Mouse (Mus musculus) testis, postnatal 14 days (tissue): Measurements from ENCODE around the gene Arhgef18.

Source experiments
- DNase-seq: peaks from one replicate; pipeline ENCODE4 v3.0.0; 2021; ENCODE audit warnings: low spot score

Arhgef18 gene

DNA sequence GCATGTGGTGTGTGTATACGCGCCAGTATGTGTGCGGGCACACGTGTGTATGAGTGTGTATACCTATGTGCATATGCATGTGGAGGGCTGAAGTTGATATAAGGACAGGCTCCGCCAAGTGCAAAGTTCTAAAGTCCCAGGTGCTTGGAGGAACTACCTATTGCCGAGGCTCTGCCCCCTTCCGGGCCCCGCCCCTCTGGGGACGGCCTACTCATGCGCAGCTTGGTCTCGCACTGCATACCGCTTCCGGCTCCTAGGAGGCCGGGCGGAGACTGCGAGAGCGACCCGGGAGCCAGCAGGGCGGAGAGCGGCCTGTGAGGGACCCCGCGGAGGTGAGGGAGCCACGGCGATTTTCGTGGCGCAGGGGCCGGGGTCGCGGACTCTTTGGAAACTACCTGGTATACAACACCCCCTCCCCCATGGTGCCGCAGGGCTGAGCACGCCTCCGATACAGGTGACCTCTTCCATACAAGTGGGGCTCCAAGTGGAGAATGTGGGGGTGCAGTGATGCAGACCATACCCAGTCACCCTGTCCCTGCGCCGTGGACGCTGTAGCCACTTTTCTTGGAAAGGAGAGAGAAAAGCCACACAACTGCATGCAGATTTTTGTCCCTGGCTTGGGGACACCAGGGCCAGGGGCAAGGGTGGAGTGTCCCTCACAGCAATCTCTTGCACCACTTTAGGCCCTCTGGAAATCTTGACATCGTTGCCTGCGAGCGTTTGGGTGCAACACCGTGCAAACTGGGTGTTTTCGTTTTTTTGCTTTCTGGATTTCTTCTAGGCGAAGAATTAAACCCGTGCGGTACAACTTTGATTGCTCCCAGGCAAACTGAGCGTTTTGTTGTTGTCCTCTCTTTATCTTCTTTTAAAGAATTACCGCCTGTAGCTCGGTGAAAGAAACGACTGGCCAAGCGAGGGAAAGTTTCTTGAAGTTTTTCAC lies at the start of gene Arhgef18:
Gene Arhgef18 (plus strand): TSS at position 236 of the 940 bp plus-strand sequence.
- DNase-seq: peak; percentile 85

DNA sequence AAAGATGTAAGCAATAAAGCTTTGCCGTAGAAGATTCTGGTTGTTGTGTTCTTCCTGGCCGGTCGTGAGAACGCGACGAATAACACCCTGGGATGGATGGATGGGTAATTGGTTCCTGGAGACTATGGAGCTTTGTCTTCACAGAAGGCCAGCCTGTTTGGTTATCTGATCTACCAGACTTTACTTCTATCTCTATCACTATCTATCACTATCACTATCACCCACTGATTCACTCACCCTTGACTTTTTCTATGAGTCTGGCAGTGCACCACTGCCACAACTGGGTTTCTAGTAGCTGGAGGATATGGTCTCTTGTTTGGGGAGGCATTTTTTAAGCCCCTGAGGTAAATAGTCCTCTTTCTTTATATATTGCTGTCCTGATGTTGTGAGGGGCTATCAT lies 47.5 kb upstream of the Arhgef18 start:
- no peak for DNase-seq

DNA sequence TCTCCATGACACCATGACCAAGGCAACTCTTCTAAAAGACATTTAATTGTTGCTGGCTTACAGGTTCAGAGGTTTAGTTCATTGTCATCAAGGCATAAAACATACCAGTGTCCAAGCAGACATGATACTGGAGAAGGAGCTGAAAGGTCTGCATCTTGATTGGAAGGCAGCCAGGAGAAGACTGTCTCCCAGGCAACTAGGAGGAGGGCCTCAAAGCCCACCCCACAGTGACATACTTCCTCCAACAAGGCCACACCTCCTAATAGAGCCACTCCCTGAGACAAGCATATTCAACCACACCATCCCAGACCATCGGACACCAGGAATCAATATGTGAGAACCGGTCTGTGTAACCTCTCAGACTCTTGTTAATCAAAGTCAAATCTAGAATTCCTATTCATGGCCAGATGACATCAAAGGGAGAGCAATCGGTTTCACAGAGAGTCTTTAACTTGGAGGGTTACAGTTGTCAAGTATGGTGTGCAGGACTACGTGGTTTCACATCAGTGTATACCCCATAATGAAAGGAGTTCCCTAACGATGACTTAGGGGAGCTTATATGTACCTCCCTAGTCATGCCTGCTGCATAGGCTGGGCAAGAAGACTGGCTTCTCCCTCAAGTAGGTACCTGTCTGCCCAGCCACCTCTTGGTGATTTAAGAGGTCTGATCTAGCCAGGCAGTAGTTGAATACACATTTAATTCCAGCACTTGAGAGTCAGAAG lies 46.0 kb upstream of the Arhgef18 start:
- DNase-seq: no peak

DNA sequence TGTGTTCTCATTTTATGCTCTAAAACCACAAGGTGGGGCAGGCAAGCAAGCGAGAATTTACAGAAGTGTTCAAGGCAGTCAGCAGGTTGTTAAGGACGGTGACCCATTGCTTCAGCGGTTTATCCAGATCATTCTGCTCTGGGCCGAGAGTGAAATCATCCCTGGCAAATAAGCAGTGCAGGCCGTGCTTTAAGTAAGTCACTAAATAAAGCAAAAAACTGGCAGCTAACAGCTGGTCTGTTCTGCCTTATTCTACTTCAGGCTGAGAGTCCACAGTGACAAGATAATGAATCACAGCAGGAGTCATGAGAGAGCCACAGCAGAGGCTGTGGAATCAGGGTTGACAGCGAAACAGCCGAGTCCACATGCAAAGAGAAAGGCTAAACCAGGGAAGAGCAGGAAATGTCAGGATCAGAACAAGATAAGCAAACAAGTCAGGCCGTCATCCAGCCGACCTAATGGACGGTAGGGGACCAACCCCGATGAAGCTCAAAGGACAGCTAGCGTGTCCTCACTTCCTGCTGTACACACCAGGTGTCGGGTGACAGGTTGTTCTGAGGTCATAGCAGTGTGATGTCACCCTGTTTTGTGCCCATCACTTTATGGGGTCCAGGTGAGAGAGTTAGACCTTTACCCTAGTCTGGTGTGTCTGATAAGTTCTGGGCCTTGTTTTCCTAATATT lies 44.5 kb upstream of the Arhgef18 start:
- no peak for DNase-seq

DNA sequence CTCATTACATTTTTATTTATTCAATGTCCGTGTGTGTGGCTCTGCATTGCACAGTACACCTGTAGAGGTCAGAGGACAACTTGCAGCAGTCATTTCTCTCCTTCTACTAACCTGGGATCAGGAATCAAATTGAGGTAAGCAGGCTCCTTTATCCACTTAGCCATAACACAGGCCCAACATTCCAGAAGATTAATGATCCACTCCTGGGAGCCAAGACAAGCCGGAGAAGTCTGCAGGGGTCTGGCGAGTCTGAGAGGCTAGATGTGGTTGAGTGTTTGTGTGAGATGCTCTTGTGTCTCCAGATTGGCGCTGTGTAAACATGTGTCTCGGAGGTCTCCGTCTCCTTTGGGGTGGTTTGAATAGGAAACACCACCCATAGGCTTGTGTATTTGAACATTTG lies 42.1 kb upstream of the Arhgef18 start:
- DNase-seq: no peak

DNA sequence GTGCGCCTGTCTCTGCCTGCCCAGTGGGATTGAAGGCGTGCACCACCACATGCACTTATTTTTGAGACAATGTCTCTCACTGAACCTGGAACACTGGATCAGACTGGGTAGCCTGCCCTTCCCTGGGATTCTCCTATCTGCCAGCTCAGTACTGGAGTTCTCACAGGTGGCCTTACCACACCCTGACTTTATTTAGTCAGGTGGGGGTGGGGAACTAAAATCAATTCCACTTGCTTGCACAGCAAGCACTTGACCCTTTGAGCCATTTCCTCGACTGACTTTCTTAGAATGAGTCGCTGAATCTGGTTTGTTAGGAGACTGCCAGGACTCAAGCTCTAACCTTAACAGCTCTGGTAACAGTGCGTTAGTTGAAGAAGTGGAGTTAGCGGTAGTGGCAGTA lies 40.1 kb upstream of the Arhgef18 start:
- peak; percentile 26 for DNase-seq

DNA sequence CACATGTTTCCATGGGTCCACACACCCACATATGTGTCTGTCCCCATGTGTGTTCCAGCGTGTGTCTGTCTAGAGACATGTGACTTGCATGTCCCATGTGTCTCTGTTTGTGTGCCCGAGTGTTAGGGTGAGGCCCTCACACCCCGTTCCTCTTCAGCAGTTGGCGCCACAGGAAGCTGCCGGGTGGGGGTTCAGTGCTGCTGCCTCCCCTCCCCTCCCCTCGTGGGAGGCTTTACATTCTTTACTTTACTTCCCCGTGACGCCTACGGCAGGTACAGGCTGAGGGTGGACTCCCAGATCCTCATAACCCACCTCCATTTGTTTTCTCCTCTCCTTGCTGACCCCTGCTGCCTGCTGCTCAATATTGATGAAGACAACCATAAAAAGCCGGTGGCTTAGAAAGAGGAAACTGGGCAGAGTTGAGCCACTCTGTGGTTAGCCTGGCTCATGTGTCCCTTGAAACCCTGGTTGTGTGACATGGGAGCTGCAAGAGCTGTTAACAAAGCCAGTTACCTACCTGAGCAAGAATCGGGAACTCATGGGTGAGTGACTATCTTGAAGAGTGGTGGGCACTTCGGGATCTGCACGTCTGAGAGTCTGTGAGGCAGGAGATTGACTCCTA lies 39.5 kb upstream of the Arhgef18 start, which contains the start of gene A430078G23Rik:
Gene A430078G23Rik (plus strand): TSS at position 227 of the 622 bp plus-strand sequence.
- DNase-seq: no peak

DNA sequence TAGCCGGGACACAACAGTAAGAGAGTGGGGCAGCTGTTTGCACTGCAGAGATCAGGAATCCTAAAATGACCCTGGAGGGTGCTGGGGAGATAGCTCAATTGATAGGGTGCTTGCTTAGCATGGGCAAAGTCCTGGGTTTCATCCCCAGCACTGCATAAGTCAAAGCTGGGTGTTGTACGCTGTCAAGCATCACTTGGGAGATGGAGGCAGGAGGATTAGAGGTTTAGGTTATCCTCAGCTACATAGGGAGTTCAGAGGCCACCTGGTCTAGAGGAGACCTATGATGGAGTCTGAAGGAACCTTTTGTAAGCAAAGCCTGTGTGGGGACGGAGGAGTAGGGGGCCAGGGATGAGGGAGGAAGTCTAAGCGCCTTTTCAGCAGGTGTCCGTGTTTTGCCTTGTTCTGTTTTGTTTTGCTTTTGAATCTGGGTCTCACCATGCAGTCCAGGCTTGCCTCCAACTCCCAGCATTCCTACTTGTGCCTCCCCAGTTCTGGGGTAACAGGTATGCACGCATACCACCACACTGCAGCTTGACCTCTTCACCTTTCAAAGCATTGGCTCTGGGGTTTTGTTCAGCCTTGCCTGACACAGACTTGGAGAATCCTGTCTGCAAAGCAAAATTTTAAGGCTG lies 38.9 kb upstream of the Arhgef18 start:
- DNase-seq: no peak

DNA sequence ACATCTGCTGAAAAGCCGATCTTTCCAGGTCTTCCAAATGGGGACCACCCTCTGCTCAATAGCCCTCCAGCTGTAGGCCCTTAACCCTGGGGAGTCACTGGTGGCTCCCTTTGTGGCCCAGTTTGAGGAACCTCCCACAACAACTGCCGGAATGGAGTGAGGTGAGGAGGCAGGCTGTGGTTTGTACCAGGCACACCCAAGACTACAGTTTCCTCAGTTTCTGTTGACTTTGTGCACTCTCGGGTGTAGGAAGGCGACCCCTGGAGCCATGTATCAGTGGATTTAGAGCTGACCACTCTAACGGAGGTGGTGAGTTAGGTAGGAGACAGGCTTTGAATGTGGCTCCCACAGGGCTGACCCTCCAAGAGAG lies 38.4 kb upstream of the Arhgef18 start:
- DNase-seq: no peak

DNA sequence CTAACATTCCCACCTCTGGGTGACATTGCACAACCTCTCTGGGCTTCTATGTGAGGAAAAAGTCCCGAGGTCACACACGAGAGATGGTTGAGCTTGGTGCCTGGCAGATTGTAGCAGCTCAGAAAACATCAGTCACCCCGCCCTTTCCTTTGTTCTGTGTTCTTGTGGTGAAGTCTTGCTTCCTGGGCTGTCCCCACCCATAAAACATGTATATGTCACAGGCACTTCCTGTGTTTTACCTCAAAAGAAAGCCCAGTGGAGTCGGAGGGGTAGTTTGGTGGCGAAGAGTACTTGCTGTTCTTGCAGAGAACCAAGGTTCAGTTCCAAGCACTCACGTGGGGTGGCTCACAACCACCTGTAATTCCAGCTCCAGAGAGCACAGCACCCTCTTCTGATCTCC lies 37.2 kb upstream of the Arhgef18 start:
- DNase-seq: no peak

DNA sequence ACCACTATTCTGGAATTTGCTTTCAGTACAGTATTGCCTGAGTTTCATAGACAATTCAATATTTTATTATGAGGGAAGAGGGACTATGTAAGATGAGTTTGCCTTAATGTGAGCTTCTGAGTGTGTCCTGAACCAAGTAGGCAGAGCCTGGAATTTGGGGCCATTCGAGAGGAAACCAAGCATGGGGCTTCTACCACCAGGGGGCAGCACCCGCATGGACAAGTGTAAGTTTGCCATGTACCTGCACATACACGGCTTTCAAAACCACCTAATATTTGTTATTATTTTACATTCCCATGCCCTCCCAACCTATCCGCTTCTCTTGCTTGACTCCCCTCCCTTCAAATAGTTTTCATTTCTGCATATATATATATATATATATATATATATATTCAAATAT lies 34.7 kb upstream of the Arhgef18 start:
- DNase-seq: peak; percentile 50

DNA sequence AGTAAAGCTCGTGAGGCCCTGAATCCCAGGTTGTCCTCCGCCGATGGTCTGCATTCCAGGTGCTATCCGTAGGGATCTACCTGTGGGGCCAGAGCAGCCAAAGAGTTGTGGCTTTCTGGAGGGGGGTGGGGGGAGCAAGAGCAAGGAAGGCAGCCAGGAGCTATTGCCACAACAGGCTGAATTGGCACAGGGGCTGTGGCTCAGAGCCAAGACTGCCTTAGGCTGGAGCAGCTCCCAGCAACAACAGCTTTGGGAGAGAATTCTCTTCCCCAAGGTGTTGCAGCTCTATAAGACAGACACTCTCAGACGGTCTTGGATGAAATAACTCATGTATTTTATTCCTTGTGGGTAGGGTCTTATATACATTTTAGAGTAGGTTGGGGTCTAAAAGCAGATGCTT lies 25.7 kb upstream of the Arhgef18 start:
- DNase-seq: no peak

DNA sequence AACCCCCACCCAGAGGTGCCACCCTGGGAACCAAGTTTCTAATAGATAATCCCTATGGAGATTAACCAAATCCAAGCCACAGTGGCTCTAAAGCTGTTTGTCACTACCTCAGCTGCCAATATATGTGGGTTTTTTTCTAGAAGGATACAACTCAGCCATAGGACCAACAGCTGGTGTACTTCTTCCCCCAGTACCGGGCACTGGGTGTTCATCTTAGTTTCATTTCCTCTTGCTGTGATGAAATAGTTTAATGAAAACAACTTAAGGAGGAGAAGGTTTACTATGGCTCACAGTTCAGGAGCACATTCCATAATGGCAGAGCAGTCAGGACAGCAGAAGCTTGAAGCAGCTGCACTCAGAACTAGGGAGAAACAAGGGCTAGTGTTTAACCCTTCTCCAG lies 24.7 kb upstream of the Arhgef18 start:
- no peak for DNase-seq

DNA sequence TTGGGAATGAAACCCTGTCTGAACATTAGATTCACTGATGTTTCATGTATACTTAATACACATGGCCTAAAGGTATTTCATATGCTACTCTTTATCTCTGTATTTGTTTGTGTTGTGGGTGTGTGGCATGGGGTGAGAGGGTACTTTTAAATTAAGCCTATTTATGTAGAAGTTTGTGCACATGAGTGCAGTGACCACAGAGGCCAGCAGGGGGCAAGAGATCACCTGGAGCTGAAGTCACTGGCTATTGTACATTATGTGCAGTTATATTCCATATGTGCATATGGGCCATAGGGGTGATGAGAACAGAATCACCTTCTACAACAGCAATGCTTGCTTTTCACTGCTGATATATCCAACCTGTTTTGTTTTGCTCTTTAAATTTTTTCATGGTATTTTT lies 17.1 kb upstream of the Arhgef18 start:
- no peak for DNase-seq

DNA sequence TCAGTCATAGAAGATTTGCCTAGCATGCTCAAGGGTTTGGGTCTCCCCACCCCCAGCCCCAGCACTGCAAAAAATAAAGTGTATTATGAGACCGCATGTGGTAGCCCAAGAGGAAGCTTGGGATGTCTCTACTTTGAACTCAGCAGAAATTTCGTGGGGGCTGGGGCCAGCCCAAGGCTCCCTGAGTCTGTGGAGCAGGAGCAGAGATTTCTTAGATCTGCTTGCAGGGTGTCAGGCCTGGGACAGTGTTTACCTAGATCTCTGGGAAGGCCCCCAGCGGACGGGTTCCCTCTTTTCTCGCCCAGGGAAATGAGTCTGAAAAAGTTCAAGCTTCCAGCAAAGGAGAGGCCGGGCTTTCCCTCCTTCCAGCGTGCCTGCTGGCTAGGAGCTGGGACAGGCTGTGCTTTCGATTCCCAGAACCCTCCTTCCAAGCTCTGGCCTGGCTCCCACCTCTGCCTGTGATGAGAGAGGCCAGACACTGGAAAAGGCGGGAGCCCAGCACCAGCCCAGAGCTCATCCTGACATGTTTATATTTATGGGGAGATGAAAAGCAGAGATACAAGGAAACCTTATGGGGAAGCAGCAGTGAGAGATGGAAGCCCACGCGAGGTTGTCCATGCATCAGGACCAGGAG lies 16.0 kb upstream of the Arhgef18 start:
- peak; percentile 59 for DNase-seq

DNA sequence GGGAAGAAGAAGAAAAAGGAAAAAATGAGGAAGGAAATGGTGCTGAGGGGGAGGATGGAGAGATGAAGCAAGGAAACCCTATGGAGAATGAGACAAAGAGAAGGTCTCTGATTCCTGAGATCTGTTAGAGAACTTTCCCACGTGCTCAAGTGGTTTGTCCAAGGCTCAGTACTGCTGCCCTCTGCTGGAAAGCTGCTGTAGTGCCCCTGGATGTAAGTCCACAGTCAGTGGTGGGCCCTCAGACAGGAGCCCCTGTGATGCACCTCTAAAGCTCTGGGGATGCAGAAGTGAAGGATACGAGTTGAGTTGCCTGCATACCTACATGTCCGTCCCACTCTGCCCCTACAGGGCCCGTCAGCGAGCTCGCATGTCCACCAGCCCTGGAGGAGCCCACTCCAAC lies 5.5 kb upstream of the Arhgef18 start:
- DNase-seq: peak; percentile 46

DNA sequence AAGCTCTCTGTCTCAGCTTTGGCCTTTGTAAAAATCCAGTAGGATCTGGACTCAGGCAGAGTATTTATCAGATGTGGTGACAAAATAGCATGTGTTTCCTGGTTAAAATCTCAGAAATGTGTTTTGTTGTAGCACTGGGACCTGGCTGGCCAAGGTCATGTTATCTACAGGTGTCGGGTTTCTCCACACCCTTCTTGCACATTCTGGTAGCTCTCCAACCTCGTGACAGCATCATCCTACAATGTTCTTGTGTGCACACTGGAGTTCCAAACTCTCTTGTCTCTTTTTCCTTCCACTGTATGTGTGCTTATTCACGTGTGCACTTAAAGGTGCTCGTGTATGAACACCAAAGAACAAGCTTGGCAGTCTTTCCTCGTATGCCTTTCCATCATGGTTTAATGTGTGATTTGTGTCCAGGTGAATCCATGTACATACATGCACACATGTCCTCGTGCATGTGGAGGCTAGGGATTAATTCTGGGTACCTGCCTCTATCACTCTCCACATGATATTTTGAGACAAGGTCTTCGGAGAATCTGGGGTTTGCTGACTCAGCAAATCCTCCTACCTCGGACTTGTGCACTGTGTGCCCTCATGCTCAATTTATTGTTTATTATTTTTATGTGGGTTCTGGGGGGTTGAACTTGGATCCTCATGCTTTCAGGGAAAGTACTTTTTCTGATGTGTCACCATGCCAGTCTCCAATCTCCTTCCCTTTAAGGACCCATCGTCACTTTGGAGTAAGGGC lies 4.0 kb upstream of the Arhgef18 start:
- no peak for DNase-seq

DNA sequence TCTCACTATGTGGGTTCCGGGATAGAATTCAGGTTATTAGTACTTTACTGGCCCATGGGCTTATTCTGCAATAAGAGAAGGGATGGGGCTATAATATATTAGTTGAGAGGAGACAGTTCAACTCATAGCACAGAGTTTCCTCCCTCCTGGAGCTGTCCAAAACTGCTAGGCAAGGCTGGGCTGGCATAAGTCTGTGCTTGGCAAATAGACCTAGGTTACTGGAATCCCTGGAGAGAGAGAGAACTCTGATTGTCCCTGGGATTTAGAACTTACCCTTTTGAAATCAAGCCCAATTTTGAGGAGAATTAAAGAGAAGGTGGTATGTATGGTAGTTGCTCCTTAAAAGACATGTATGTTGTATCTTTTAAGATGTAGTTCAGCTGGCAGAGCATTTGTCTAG lies 3.3 kb upstream of the Arhgef18 start:
- DNase-seq: no peak

DNA sequence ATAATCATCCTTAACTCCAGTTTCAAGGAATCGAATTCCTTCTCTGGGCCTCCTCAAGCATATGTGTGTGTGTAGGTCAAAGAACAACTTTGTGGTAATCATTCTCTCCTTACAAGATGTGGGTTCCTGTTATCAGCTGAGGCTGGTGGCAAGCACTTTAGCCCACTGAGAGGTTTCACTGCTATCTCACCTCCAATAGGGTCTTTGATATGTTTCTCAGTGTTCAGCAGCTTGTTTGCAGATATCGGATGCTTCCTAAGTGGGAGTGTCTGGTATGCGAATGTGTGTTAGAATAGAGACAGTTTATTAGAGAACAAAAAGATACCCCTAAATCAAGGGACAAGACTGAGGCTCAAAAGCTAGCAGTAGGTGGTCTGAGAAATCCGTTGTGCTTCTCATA lies 513 bp upstream of the Arhgef18 start:
- DNase-seq: no peak

DNA sequence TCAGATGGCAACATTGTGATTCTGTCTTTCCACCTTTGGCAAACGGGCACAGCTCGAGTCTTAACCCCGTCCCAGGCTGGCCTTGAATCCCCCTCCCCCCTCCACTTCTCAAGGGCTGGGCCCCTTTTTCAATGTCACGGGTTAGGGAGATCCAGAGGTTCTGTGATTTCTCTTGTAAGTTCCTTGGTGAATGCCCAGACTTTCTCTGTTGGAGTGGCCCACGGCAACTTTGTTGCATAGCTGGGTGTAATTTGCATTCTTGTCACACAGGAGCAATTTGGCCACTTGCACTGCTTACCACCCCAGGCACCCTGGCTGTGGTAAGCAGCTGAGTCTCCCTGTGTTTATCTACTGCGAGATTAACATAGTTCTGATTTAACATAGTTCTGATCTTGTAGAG lies 1.8 kb downstream of the Arhgef18 start:
- peak; percentile 79 for DNase-seq

DNA sequence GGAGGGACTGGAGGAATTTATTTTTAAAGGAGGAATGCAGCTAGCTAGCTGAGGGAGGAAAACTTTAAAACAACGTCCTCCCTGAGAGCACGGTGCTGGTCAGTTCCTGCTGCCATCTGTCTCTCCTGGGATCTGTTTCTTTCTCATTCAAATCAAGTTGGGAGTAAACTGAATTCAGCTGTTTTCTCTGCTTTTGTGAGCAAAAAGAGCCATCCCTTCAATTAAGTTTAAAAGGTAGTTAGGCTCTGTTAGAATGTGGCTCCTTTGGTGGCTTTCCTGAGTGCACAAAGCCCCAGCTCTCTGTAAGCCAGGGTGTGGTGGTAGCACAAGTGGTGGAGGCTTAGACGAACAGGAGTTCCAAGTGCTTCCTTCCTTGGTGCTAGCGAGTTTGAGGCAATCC lies 2.4 kb downstream of the Arhgef18 start:
- no peak for DNase-seq
